Mouse (Mus musculus) CD4-positive, CD25-positive, alpha-beta regulatory T cell, adult 2 months (primary cell): ENCODE results near the gene Gm10974.
A peak's percentile ranks its signal among the peaks of the same experiment; 100 is the strongest.

Experiments used
- DNase-seq: peaks from one replicate; pipeline ENCODE4 v3.0.0-alpha.2; 2012; ENCODE audit warnings: low read depth, low spot score

Gene Gm10974

DNA sequence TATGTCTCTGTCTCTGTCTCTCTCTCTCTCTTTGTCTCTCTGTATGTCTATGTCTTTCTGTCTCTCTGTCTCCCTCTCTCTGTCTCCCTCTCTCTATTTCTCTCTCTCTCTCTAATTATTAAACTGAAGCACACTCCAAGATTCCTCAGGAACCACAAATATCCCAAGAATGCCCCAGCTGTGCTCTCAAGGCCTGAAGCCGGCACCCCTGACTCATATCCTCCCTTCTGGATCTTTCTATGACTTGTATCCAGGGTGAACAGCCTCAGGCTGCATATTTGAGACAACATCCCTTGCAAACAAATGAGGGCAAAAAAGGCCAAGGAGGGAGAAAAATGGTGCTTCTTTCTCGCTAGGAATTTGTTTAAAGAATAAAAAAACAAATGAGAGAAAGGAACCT, at the start of gene Gm10974:
Gm10974 (plus strand) TSS at position 2 of the 400 bp plus-strand sequence.
- DNase-seq = no peak

DNA sequence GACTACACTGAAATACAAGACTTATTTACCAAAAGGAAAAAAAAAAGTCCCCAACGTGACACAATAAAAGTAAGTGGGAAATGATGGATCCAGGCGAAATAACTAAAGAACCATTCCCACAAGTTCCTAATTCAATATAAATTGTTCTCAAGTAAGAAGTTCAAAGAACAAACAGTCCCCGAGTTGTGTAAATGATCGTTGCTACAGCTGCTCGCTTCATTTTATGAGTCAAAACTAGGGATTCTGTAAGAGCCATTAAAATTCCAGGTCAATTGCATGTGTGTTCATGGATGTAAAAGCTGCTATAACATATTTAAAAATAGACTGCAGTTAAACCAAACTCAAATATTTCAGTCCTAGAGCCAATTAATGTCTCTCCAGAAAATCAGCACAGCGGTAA, 47.6 kb upstream of the Gm10974 start:
- DNase-seq = no peak

DNA sequence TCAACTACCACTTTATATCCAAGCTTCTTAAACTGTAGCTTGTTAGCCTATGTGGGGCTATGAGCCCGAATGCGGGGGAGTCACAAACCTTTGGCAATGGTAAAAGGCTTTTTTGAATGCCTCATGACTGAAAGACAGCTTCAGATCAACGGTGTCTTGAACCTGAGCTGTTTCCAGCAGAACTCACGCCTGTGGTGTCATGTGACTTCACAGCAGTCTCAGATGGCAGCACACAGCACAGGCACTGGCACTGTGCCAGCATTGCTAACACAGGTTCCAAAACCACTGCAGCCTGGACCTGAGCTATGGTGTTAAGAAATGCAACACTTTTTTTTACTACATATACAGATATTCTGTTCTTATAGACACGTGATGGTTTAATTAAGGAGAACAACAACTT, 44.7 kb upstream of the Gm10974 start:
- peak; percentile 28 for DNase-seq

DNA sequence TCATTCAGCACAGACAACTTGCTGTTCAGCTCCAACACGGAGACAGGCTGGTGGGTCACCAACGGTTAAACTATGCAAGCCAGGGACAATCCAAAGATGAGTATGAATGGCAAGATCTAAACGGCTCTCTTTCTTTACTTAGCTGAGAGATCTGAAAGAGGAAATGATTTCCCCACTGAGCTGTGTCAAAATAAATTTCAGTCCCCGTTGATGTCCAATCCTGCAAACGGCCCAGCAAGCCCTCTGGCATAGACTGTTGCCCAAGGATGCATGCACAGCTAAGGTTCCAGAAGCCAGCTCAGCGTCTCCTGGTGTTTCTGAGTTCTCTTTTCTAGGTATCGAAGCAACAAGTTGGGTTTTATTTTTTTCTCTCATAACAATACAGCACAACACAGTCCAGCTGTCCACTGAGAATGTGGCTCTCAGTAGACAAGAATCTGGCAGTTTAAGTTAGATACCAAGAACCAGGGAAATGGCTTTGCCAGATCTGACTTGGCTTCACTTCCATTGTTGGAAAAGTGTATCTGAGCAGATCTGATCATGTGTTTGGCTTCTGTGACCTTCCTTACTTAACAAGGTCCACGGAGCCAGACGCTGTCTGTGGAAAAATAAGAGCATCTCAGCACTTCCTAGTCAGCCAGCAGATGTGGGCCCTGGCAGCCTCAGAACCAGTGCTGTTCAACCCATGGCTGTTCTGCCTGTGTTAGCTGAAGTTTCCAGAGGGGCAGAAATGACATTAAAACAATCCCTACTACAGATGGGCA, 42.3 kb upstream of the Gm10974 start:
- DNase-seq = no peak

DNA sequence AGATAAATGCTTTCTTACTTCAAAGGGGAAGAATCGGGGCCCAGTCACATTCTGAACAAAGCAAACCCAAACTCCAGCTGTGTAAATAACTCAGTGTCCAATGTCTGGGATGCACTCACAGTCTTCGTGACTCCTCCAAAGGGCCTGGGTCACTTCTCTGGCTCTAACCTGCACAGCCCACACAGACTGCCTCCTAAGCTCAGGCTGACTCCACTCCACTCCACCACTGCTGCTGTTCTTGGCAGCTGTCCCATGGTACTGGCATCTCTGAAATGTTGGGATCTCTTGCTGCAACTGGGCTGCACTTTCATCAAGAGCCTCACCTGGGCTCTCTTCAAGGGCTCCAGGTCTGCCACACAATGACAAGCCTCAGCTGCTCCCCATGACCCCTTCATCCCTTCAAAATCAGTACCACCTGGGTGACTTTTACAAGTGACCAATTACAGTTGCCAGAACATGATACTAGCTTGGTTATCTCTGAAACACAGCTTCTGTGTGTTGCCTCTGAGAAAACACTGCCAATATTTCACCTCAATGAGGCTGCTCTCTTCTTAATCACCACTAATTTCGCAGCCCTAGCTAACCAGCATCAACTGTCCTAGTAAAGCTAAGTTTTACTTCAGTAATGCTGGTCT, 40.2 kb upstream of the Gm10974 start:
- no peak for DNase-seq

DNA sequence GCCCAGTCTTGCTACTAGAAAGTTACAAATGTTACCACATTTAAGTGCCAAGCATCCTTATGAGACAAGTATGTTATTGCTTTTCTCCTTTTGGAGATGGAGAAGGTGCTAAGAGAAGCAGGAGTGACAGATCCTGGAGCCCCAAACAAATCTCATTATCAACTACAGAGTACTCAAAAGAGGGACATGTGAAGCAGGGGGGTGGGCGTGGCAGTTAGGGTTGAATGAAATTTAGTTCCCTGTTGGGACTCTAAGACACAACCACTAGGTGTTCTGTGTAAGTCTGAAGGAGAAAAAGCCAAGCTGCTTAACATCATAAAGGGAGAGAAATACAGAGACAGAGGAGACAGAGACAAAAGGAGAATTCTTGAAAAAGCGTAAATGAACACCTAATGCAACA, 38.2 kb upstream of the Gm10974 start:
- DNase-seq = no peak

DNA sequence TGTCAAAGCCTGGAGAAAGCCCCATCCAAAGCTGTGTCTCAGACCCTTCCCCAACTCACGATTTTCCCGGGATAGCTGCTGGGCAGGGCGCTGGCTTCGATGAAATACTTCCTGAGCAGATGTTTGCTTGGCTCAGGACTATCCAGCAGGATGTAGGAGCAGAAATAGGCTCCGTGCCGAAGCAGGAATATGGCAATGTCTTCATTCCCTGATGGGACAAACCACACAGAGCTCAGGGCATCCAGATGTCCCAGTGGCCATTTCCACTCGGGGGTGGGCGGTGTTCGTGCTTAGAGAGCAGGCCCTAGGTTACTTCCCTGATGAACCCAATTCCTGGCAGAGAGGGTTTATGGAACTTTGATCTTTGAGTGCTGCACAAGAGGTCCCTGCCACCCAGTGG, 35.1 kb upstream of the Gm10974 start:
- DNase-seq = no peak

DNA sequence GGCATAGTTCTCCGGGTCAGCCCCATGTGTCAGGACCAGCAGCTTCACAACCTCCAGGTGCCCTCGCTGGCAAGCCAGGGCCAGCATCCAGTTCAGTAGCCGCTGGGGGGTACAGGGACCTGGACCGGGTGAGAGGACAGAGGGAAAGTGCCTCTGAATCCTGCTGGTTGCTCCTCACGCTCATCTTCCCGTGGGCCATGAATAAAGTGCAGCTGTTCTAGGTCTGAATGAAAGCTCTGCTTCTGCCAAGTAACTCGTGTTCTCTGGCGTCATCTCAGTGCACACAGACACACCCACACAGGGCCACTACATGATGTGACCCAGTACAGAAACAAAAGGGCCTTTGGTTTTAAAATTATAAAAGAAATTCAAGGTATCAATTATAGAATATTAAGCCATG, 33.4 kb upstream of the Gm10974 start:
- DNase-seq = no peak

DNA sequence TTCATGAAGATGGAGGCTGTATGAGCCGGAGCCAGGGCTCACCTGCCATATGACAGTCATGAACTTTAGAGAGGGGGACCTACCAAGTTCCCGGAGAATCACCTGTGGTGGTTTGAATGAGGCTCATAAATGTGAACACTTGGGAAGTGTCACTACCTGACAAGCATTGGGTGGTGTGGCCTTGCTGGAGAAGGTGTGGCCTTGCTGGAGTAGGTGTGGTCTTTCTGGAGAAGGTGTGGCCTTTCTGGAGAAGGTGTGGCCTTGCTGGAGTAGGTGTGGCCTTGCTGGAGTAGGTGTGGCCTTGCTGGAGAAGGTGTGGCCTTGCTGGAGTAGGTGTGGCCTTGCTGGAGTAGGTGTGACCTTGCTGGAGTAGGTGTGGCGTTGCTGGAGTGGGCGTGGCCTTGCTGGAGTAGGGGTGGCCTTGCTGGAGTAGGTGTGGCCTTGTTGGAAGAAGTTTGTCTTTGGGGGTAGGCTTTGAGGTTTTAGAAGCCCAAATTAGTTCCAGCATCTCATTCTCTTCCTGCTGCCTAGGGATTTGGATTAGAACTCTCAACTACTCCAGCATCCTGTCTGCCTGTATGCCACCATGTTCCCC, 31.7 kb upstream of the Gm10974 start:
- peak; percentile 3 for DNase-seq

DNA sequence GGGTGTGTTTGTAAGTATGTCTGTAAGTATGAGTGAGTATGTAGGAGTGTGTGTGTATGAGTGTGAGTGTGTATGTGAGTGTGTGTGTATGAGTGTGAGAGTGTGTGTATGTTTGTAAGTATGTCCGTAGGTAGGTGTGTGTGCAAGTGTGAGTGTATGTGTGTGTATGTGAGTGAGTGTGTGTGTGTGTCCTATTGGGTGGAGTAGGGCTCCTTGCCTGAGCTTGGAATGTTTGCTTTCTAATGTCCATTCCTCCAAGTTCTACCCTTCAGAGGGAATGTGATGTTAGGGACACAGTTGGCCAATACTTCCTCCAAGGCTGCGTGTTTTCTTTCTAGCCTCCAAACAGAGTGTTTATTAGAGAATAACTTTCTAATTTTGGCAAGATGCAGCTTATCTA, 28.8 kb upstream of the Gm10974 start:
- no peak for DNase-seq

DNA sequence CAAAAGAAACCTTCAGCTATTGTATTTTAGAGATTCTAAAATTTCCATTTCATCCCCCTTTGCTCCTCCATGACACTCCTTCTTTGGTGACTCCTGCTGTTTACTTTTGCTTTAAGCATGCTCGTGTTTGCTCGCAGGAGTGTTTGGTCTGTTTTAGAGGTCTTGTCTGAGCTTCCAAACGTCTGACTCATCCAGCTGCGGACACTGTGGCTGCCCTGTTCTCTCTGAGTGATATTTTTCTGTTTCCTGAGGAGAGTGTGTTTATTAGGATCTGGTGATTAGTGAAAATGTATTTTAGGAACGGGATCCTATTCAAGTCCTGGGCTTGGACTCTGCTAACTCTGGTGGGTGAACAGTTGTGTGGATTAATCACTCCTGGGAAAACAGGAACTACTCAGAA, 26.1 kb upstream of the Gm10974 start:
- no peak for DNase-seq

DNA sequence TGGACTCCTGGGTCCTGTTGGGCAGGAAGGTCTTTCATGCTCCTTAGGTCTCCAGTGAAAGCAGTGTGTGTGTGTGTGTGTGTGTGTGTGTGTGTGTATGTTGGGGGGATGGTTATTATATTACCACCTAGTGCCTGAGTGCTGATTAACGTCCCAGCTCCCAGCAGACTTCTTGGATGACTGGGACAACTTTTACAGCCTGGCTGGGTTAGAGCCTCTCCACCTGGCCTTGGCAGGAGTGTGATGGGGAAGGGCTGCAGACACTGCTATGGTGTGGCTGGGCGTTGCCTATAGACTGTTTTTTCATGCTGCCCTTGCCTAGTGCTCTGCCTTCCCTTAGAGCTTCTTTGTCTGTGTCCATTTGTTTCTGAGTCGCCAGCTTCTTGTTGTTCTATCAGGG, 25.7 kb upstream of the Gm10974 start:
- DNase-seq = no peak

DNA sequence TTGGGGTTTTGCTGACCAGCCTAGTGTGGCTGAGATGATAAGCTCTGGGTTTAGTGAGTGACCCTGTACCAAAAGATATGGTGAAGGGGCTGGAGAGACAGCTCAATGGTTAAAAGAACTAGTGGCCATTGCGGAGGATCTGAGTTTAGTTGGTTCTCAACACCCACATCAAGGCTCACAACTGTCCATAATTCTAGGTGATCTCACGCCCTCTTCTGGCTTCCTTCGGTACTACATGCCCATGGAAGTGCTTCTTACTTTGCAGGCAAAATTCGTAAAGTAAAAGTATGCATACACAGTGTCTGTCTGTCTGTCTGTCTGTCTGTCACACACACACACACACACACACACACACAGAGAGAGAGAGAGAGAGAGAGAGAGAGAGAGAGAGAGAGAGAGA, 23.4 kb upstream of the Gm10974 start:
- DNase-seq = peak; percentile 43

DNA sequence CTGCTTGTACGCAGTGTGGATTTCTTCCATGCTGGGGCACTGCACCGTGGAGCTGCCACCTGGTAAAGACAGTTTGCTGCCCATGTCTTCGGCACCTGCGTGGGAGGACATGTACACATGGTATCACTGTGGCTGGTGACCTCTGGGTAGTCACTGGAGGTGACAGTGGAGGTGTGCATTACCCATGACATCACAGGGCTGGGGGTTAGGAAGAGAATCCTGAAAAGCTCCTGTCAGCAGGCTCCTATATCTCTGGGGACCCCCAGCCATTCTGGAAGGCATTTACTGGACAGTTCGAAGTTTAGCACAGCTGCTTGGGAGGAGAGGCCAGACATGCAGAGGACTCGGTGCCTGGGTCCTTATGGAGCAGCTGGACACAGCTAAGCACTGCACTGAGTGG, 22.9 kb upstream of the Gm10974 start:
- DNase-seq = no peak

DNA sequence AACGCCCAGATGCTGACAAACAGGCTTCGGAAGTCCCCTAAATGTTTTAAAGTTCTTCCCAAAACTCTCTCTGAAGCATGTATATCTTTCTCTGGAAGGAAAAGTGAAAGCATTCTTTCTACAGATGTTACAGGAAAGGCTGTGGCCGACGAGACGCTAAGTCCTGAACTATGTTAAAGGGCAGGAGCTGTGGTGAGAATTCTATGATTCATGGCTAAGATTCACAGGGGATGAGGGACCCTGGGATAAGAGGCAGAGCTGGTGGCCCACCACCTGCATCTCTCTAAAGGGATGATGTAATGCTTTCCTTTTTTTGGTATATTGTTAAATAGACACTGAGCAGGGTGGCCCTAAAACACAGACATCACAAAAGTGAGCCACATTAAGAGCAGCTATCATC, 22.4 kb upstream of the Gm10974 start:
- DNase-seq = no peak

DNA sequence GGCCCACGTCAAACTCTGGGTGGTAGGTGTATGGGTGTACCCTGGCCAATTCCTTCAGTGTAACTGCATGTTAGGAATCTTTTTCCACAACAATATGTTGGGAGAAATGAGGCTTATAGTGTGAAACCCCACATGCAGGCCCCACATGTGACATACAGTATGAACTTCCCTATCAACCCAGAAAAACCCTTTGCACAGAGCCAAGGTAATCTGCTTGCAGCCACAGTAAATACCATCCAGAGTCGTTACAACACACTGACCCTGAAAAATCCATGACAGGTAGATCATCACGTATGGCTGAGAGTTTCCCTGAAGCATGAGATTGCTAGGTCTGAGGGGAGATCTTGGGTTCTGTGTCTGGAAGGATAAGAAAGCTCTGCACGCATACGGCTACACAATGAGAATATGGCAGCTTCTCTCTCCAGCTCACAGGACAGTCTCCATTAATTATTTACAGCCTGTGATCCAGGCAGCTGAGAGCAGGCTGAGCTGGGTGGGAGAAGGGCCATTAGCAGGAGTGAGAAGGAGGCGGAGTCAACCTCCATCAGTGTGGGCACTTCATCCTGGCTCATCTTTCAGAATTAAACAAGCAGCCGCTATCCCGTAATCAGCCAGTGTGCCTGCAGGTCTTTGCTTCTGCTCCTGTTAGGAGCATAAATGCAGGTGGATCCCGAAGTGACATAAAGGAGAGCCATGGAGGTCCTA, 18.6 kb upstream of the Gm10974 start:
- no peak for DNase-seq

DNA sequence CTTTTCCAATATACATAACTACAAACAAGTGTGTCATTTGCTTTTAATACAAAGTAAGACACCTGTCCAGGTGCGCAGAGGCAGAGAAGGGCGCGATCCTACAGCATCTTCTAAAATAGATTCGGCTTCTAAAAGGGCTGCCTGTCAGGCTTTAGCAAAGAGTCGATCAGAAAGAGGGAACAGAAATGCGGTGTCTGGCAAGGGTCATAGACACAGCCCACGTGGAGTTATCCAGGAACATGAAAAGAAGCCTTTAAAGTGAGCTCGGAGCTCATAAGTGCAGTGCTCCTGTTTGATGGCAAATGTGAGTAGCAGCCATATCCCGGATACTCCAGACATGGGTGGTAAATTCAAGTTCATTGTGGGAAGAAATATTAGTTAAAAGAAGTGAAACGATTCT, 17.1 kb upstream of the Gm10974 start:
- DNase-seq = no peak

DNA sequence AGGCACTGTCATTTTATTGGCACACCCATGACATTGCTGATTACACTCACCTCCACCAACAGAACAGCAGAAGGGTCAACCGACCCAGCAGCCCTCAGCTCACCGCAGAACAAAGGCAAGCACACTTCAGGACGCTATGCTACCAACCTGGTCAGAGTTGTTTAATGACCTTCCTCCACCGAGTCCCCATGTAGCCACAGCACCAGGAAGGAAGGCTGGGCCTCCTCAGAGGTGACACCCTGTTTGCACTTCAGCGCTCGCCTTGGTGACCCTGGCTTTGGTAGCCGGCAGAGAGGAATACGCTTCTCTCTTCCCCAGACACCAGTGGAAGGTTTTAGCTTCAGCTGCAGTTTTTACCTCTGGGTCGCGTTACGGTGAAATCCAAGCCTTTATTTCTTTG, 16.0 kb upstream of the Gm10974 start:
- no peak for DNase-seq

DNA sequence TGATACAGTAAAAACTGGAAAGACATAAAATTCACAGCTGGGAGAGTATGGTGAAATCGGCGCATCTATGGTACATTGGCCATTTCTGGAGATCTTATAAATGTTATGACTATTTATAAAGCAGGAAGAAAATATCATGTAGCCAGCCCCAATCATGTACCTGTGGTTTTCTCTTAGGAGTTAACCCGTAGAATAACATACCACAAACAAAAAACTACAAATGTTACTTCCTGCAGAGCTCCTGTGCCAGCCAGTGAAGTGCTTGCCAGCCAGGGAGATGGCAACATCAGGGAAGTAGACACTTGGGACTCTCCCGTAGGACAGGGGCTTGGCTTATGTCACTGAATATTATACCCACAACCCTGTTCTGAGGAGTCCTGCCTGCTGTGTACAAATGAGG, 14.6 kb upstream of the Gm10974 start:
- DNase-seq = no peak

DNA sequence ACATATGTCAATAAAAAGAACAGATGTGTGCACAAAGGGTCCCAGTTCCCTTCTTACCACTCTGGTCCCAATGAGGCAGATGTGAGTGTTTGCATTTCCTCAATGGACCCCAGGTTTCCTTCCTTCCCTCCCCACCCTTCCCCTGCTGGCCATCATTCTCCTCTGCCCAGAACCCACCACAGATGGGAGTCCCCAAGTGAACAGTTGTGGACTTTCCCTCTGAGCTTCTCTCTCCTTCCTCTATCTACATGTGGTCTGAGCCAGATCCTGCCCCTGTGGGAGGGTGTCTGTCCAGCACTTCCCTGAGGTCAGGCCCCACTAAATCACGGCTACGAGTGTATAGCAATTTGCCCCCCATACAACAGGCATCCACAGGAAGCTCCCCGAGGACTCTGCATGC, 10.8 kb upstream of the Gm10974 start:
- no peak for DNase-seq

DNA sequence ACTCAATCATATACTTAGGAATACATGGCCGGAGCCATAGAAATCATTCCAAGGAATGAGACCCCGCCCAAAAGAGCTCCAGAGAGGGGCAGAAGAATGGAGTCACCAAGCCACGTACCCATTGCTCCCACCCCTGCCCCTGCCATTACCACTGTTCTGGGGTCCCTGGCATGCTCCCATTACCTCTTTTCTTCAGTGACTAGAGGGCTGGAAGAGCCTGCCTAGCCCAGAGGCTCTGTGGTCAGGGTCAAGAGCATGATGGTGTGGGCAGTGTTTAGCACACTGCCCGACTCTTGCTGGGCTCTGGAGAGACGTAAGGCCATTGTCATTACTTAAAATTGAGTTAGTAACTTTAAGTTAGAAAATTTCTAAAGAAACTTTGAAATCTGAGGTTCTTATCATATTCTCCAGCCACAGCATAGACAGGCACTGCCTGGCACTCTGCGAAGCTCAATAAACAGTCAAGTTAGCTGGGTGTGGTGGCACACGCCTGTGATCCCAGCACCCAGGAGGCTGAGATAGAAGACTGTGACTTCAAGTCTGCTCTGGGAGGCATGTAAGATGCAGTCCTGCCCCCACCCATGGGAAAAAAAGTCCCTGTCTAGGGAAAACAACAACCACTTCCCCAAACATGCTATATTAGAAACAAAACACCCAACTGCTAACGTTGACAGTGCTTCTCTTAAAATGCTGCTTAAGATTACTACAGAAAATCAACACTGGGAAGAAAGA, 9.7 kb upstream of the Gm10974 start:
- DNase-seq = no peak

DNA sequence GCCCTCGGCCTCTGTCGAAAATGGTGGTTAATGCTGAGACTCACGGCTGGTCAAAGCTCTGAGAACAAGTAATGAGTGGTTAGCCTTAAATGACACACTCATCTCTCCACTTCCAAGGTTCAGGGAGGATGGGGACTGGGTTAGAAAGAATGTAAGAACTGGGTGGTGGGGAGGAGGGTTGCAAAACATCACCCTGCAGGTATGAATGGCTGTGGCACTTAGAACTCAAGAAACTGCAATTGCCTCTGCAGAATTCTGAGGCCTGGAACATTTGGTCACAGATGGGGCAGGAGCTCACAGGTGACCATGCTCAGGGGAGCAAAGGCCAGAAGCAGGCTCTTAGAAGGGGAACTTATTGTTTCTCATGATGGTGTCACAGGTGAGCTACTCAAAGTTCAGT, 7.2 kb upstream of the Gm10974 start:
- no peak for DNase-seq
